Mouse (Mus musculus): ENCODE data around the gene Zfp808.
"Not testable (repeated sequence)": the region's sequence is repeated elsewhere in the genome, so short reads cannot be mapped to it uniquely, and the experiment has no call there.

DNA sequence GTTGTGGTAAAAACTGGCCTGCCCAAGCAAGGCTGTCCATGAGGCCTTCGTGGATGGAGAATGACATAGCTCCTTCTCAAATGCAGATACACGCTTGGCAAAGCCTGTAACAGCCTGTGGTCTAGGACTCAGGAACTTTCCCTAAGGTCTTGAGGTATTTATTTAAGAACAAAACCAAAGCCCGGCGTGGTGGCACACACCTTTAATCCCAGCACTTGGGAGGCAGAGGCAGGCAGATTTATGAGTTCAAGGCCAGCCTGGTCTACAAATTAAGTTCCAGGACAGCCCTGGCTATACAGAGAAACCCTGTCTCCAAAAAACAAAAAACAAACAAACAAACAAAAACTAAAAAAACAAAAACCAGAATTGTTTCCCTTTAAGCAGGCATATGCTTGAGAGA is 30.9 kb upstream of the Zfp808 start:
- not testable (repeated sequence) for TF ChIP-seq CTCF (IDR thresholded peaks at IDR 0.05); POLR2A (IDR thresholded peaks at IDR 0.05; ENCODE audit: insufficient read depth, low read depth, low read length); EP300 (IDR thresholded peaks at IDR 0.05; ENCODE audit: insufficient read depth, low read depth, low read length)

Data from heart, adult 2 months (tissue).